Mouse (Mus musculus) embryo, embryonic 10 days (tissue): Measurements from ENCODE around the gene Twf2.

Experiments used
- DNase-seq: peaks from one replicate; pipeline ENCODE4 v3.0.0-alpha.2; 2015; ENCODE audit warnings: low spot score

Twf2 gene

GRCm38 (mm10) chr9:106211680-106212593 lies 9.0 kb downstream of the Twf2 start:
- peak; percentile 92 for DNase-seq

- DNase-seq = no peak
Observed at GRCm38 (mm10) chr9:106212594-106212981, 9.7 kb downstream of the Twf2 start.

- no peak for DNase-seq
Observed at GRCm38 (mm10) chr9:106215341-106216125, 12.6 kb downstream of the Twf2 start.

GRCm38 (mm10) chr9:106216971-106217370 lies 14.1 kb downstream of the Twf2 start:
- no peak for DNase-seq

- no peak for DNase-seq
Observed at GRCm38 (mm10) chr9:106220894-106221523, 18.1 kb downstream of the Twf2 start.

- no peak for DNase-seq
Observed at GRCm38 (mm10) chr9:106222261-106222851, 19.4 kb downstream of the Twf2 start, which contains the start of gene Tlr9. Gene Tlr9, plus strand, starts transcription at chr9:106222598.

GRCm38 (mm10) chr9:106222994-106223393 lies 20.1 kb downstream of the Twf2 start:
- no peak for DNase-seq

- no peak for DNase-seq
Observed at GRCm38 (mm10) chr9:106225469-106226150, 22.7 kb downstream of the Twf2 start.

- DNase-seq = peak; percentile 80
Observed at GRCm38 (mm10) chr9:106226151-106226682, 23.3 kb downstream of the Twf2 start.

- DNase-seq = no peak
Observed at GRCm38 (mm10) chr9:106227790-106228429, 25.0 kb downstream of the Twf2 start.

GRCm38 (mm10) chr9:106230051-106230733 lies 27.3 kb downstream of the Twf2 start:
- no peak for DNase-seq

GRCm38 (mm10) chr9:106230734-106231106 lies 27.8 kb downstream of the Twf2 start:
- DNase-seq = no peak

GRCm38 (mm10) chr9:106231220-106231619 lies 28.3 kb downstream of the Twf2 start:
- DNase-seq = no peak

- no peak for DNase-seq
Observed at GRCm38 (mm10) chr9:106231816-106232215, 28.9 kb downstream of the Twf2 start.

- no peak for DNase-seq
Observed at GRCm38 (mm10) chr9:106232956-106233355, 30.0 kb downstream of the Twf2 start.

GRCm38 (mm10) chr9:106233953-106234352 lies 31.0 kb downstream of the Twf2 start:
- DNase-seq = no peak

- DNase-seq = no peak
Observed at GRCm38 (mm10) chr9:106235194-106235830, 32.4 kb downstream of the Twf2 start.

- DNase-seq = no peak
Observed at GRCm38 (mm10) chr9:106236156-106236817, 33.4 kb downstream of the Twf2 start.

- DNase-seq = no peak
Observed at GRCm38 (mm10) chr9:106236818-106237211, 33.9 kb downstream of the Twf2 start.
